Mouse (Mus musculus) kidney, postnatal 10 days (tissue): ENCODE results near the gene Polr3h.

Experiments
- DNase-seq: peaks from one replicate; pipeline ENCODE4 v3.0.0; 2021; ENCODE audit warnings: mixed read lengths

Polr3h gene

GRCm38 (mm10) chr15:81860471-81861135, 65.4 kb downstream of the Polr3h start:
- DNase-seq, result peak; percentile 42

GRCm38 (mm10) chr15:81859330-81860255, 66.4 kb downstream of the Polr3h start:
- peak; percentile 91 for DNase-seq

- DNase-seq, result peak; percentile 77
These were observed 67.3 kb downstream of the Polr3h start, which contains the start of gene Tob2 for GRCm38 (mm10) chr15:81858517-81859329. TSS of gene Tob2 (minus strand) at chr15:81858796.

- peak; percentile 95 for DNase-seq
These were observed 67.9 kb downstream of the Polr3h start for GRCm38 (mm10) chr15:81858138-81858516.

DNA sequence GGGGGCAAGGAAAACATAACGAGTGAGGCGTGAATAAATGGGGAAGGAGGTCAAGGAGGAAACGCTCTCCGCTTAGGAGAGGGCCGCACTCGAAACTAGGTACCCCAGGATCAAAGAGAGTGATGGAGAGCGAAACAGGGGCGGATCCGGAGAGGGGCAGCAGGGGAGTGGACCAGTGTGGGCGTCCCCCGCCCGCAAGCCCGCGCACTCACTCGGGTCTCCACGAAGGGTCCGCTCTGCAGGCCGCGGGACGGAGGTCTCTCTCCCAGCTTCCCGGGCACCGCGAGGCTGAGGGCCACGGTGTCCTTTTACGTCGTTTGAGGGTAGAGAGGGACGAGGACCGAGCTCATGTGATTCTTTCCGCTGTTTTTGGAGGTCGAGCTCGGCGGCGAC, 68.3 kb downstream of the Polr3h start:
- peak; percentile 73 for DNase-seq

DNA sequence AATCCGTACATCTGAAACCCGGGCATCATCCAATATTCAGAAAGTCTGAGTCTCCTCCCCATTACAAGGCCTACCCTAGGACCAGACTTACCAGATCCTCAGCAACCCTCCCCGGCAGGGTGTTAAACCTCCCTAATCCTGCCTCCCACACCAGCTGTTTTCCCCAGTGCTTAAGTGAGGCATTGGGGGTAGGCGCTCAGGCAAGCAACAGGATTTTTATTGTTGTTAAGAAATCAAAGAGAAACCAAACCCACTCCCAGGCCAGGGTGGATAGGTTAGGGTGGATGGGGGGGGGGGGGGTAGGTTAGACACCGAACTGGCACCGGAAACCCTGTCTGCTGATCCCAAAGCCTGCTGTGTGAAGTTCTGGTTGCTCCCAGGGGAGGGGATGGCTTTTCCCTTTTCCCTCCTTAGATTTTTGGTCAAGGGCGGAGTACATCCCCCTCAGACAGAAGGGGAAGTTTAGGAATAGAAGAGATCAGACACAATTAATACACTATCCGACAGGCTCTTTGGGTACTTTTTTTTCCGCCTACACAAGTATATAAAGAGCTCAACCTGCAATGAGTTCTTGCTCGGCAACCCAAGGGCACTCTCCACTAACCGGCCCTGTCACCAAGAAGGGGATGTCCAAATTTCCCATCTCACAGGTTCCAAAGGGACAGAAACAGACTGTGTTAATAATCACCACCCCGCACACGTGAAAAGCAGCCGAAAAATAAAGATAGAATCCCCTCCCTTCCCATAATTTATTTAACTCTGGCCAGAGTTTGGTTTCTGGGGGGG, 68.9 kb downstream of the Polr3h start:
- DNase-seq, result no peak

DNA sequence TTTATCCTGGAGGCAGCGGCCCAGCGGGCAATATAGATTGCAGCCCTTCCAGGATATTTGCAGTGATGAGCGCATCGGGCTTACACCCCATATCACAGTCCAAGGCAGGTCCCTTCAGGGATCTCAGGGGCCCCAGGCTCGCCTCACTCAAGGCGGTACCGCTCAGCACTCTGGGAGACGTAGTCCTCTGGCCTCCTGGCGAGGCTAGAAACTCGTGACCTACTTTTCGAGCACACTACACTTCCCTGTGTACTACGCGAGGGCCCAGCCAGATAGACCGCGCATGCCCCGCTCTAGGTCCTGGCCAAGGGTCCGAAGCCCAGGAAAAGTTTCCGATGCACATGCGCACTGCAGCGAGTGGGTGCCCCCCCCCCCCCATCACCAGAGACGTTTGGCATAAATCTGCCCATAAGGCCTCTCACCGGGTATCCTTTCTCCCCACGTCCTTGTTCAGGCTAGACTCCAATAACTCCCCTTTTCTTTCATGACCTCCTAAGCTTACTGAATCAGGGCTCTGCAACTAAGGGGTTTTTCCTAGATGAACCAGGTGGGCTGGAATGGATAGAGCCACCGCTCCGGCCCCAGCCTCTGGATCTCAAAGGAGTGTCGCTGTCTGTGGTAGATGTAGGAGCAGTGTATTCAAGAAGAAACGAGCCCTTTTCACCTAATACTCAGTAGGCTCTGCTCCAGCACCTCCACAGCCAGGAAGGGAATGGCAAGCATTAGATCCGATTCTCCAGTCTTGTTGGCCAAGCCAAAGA, 69.8 kb downstream of the Polr3h start:
- DNase-seq, result peak; percentile 92

DNA sequence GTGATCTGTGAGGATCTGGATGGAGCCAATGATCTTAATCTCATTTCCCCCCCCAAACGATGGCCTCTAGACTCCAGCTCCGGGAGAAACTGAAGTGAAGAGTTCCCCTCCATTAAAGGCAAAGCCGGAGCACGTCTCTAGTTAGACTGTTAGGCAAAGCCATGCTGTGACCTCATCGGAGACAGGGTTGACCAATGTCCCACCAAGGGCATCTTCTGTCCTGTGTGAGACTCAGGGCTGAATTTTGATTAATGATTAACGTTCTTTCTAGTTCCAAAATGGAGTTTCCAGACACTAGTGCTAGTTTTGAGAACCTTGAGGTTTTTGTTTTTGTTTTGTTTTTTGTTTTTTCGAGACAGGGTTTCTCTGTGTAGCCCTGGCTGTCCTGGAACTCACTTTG, 73.0 kb downstream of the Polr3h start:
- DNase-seq, result no peak

DNA sequence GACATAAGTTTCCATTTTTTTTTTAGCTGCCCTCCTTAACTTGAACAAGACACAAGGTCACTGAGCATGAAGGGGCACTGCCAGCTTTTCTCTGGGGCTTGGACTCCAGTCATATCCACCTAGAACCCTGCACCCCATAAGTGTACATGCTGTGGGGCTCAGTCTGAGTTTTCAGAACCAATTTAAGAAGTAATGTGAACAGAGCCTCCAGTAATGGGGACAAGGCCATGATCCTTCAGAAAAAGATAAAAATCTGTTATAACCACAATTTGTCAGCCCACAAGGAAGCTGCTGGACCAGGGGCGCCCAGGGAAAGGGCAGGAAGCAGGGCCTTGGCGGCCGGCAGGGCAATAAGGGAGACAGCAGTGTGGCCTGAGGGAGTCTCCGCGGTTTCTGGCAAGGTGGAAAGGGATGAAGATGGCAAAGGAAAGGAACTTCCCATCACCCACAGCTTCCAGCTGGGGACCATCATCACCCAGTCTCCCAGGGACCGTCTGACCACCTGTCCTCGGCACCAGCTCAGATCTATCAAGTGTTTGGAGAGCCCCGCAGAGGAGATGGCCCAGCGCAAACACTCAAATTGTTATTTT, 73.5 kb downstream of the Polr3h start:
- no peak for DNase-seq

DNA sequence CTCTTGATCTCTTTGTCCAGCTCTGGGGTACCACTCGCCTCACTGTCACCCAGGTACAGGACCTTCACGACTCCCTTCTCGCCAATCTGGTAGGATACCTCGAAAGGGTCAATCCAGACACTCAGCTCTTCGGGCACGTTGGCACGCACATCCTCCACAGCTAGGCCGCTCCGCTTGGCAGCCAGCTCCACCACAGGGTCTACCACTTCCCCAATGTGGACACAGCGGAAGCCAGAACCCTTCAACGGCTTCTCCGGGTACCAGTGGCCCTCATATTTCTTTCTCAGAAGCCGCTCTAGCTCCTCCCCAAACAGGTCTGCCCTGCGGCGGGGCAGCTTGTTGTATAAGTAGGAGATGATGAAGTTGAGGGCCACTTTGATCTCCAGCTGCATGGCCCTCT, 74.7 kb downstream of the Polr3h start:
- DNase-seq, result no peak

DNA sequence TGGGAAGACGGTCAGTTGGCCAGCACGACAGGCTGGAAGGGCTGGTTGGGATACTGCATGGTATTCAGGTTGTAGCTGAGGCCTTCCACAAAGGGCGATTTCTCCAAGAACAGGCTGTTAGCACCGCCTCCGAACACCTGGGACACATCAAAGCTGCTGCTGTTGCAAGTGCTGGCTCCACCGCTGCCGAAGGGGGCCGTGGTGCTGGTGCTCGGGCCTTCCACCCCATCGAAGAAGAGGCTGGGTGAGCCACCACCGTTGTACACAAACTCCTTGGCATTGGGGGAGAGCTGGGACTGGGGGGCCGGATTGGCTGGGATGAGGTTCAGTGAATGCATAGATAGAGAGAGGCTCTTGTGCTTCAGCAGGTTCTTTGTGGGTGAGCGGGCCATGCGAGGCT, 75.3 kb downstream of the Polr3h start:
- no peak for DNase-seq

GRCm38 (mm10) chr15:81849104-81849503, 76.9 kb downstream of the Polr3h start:
- no peak for DNase-seq

DNA sequence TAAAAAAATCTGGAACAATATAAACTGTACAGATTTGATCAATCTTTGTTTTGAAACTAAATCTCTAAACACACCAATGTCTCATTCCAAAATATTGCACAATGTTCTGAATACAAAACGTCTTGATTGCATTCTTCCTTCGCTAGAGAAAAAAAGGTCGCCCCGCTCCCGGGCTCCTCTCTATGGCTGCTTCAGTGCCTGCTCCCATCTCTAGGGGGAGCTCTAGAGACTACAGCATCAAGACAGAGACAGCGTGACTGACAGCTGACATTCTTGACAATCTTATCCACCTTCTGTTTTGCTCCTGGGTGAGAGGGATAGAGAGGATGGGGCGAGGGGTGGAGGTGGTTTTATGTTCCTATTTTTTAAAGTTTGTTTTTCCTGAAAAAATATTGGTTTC, 77.7 kb downstream of the Polr3h start:
- peak; percentile 73 for DNase-seq

- DNase-seq, result no peak
These were observed 78.2 kb downstream of the Polr3h start for GRCm38 (mm10) chr15:81847861-81848260.

DNA sequence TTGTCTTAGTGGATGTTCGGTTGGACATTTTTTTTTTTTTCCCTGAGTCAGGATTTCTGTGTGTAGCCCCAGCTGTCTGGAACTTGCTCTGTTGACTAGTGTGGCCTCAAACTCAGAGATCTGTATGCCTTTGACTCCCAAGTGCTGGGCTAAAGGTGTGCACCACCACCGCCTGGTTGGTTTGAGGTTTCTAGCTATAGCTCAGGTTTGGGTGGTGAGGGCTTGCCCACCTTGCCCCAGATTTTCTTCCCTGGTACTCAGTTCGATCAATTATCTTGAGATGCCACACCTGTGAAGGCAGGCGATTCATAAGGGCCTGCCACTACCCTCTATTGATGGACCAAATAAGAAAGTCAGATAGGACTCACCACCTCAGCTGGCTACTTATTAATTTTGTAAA, 78.9 kb downstream of the Polr3h start:
- DNase-seq, result no peak

DNA sequence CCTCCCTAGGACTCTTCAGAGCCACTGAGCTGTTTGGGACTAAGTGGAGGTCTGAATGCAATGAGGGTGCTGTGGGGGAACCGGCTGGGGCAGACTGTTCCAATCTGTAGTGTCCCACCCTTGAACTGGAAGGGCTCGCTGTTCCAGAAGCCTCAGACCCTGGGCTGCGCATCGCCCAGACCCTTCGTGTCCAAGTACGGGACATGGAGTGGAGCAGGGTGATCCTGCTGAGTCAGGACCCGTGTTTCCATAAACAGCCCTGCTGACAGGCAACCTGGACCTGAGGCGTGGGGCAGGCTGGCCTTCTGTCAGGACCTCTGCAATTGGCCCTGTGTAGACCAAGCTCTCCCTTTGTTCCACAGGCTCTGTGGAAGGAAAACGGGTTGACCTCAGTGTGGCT, 79.3 kb downstream of the Polr3h start:
- no peak for DNase-seq

DNA sequence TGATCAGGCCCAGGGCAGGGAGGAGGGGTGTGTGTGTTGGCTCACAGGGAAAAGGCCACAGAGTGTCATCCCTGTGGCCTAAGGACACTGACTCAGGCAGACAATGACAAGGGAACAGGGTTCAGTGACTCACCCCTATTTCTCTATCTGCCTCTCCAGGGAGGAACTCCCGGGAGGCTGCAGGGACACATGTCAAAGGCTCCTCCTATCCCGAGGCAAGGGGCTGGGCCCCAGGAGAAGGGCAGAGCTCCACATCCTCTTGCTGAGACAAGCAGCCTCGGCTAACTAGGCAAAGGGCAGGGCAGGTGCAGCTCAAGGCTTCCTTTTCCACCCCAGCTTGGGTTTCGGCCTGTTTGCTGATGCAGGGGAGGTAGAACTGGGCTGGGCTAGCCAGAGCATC, 80.3 kb downstream of the Polr3h start:
- DNase-seq, result peak; percentile 63

GRCm38 (mm10) chr15:81845033-81845625, 80.9 kb downstream of the Polr3h start:
- no peak for DNase-seq

GRCm38 (mm10) chr15:81842275-81842674, 83.8 kb downstream of the Polr3h start:
- no peak for DNase-seq

- DNase-seq, result no peak
These were observed 85.7 kb downstream of the Polr3h start for GRCm38 (mm10) chr15:81840306-81840705.

DNA sequence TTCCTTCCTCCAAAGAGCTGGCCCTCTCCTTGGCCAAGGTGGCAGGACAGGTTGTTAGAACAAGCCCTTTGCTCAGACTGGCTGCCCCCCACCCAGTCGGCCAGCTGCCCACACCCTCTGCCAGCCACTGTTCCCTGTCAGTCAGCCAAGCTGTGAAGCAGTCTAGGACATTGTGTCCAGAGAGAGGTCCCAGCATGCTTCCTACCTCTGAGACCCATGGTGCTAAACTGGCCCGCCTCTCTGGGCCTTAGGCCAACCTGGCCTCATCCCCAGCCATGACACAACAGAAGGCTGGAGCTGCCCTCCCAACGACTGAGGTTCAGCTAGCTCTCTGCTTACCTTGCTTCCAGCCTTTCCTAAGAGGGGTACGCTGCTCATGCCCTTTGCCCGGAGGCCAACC, 86.4 kb downstream of the Polr3h start:
- peak; percentile 82 for DNase-seq
